ENCODE assay signal across 8 mouse cellular contexts in genomic region chr10:39370786-39371221, GRCm38 (mm10). TPM values are rescaled to one million over a fixed set of nuclear protein-coding genes. Genes with fewer than 3 reads are reported as not detected.
DNase-seq lines count a peak whose midpoint lies in the region; ATAC-seq and TF ChIP-seq lines count a peak whose summit lies in the region.

No protein-coding gene starts in this region.

- TF ChIP-seq CTCF in hindbrain, postnatal 0 days (IDR thresholded peaks at IDR 0.05; ENCODE audit: low read depth) = no peak

- intact Hi-C loops in left cerebral cortex, postnatal 25 days (cut with DNase I) = loop anchor here (5.0 kb wide), 3 partner anchors 56 to 146 kb away; no protein-coding TSS in a partner anchor

- H3K4me3 ChIP-seq in embryonic facial prominence, embryonic 14.5 days (ENCODE audit: low read depth, low read length) = peak overlapping the region; percentile 89
- H3K4me3 ChIP-seq in hindbrain, postnatal 0 days (ENCODE audit: low read length) = peak overlapping the region; percentile 98
- peak overlapping the region; percentile 65 for H3K4me3 ChIP-seq in stomach, embryonic 15.5 days (replicated peaks)

- peaks cover 4% of the 10 kb centered on the region; the same call in 1 of the 2 replicates for H3K27me3 ChIP-seq in embryonic facial prominence, embryonic 14.5 days (replicated peaks; ENCODE audit: control insufficient read depth, insufficient read depth, low read length)
- no peaks in the 10 kb centered on the region for H3K27me3 ChIP-seq in hindbrain, postnatal 0 days (ENCODE audit: insufficient read depth, low read length)
- no peaks in the 10 kb centered on the region for H3K27me3 ChIP-seq in stomach, embryonic 15.5 days (replicated peaks)

- H3K9ac ChIP-seq in embryonic facial prominence, embryonic 14.5 days (ENCODE audit: low read depth, low read length) = peak overlapping the region; percentile 93
- H3K9ac ChIP-seq in hindbrain, postnatal 0 days (replicated peaks; ENCODE audit: low read length) = peak overlapping the region; percentile 99
- no peak overlapping the region; the same call in 1 of the 2 replicates for H3K9ac ChIP-seq in stomach, embryonic 15.5 days

- peaks cover 19% of the 10 kb centered on the region for H3K4me1 ChIP-seq in embryonic facial prominence, embryonic 14.5 days (ENCODE audit: control insufficient read depth, insufficient read depth, low read length)
- peaks cover 35% of the 10 kb centered on the region for H3K4me1 ChIP-seq in hindbrain, postnatal 0 days (ENCODE audit: insufficient read depth, low read length)
- H3K4me1 ChIP-seq in stomach, embryonic 15.5 days = peaks cover 6% of the 10 kb centered on the region; the same call in 1 of the 2 replicates

- ATAC-seq in embryonic facial prominence, embryonic 14.5 days (ENCODE audit: low read depth) = 0 out of 2 replicates have a peak, but pooled peaks have one; percentile 0
- ATAC-seq in hindbrain, postnatal 0 days = 0 out of 2 replicates have a peak, but pooled peaks have one; percentile 1
- no peak for ATAC-seq in stomach, embryonic 15.5 days (ENCODE audit: insufficient read depth, low FRiP score, low read depth)

- 4% methylated on average over 8 of the region's 8 CpGs for WGBS in embryonic facial prominence, embryonic 14.5 days
- WGBS in hindbrain, postnatal 0 days = 5% methylated on average over 8 of the region's 8 CpGs
- 6% methylated on average over 8 of the region's 8 CpGs for WGBS in stomach, embryonic 15.5 days

- H3K27ac ChIP-seq in embryonic facial prominence, embryonic 14.5 days (replicated peaks; ENCODE audit: low read depth, low read length) = peak overlapping the region; percentile 93
- peak overlapping the region; percentile 97 for H3K27ac ChIP-seq in hindbrain, postnatal 0 days
- H3K27ac ChIP-seq in stomach, embryonic 15.5 days = peak overlapping the region; percentile 89; the same call in 1 of the 2 replicates

- H3K36me3 ChIP-seq in embryonic facial prominence, embryonic 14.5 days (ENCODE audit: control insufficient read depth, insufficient read depth, low read length) = no peaks in the 10 kb centered on the region
- no peaks in the 10 kb centered on the region for H3K36me3 ChIP-seq in hindbrain, postnatal 0 days (ENCODE audit: insufficient read depth, low read length)
- no peaks in the 10 kb centered on the region for H3K36me3 ChIP-seq in stomach, embryonic 15.5 days

- H3K9me3 ChIP-seq in embryonic facial prominence, embryonic 14.5 days (ENCODE audit: control insufficient read depth, low read length) = no peaks in the 10 kb centered on the region
- no peaks in the 10 kb centered on the region for H3K9me3 ChIP-seq in hindbrain, postnatal 0 days (ENCODE audit: low read length)
- no peaks in the 10 kb centered on the region for H3K9me3 ChIP-seq in stomach, embryonic 15.5 days

- H3K4me2 ChIP-seq in embryonic facial prominence, embryonic 14.5 days (ENCODE audit: low read depth, low read length) = peak overlapping the region; percentile 77
- peak overlapping the region; percentile 70 for H3K4me2 ChIP-seq in hindbrain, postnatal 0 days (ENCODE audit: low read depth, low read length)
- H3K4me2 ChIP-seq in stomach, embryonic 15.5 days = peak overlapping the region; percentile 69

- peak; percentile 24 to 35 for DNase-seq in left cerebral cortex, postnatal 25 days (ENCODE audit: low spot score in 2 of 2)
- no peak for DNase-seq in left cerebral cortex, adult 18-20 months (ENCODE audit: low spot score in 2 of 2)
- DNase-seq in adrenal gland, postnatal 14 days = peak; percentile 64
- DNase-seq in embryonic facial prominence, embryonic 14.5 days (ENCODE audit: low spot score) = no peak
- DNase-seq in hindbrain, postnatal 0 days (ENCODE audit: low spot score) = peak; percentile 74
- DNase-seq in lung, postnatal 10 days = peak; percentile 41
- DNase-seq in right cerebral cortex, adult 2 months (ENCODE audit: low spot score in 2 of 2) = no peak

RNA-seq across cellular contexts. Expression of gene Fyn, which starts 2.1 kb away (rescaled TPM):
- 100 to 1,000 TPM; 128 to 136 TPM for total RNA-seq in left cerebral cortex, postnatal 25 days (2021)
- total RNA-seq in left cerebral cortex, adult 18-20 months (2021) = 100 to 1,000 TPM; 107 TPM
- 51.8 and 73.6 TPM in 2 replicates for total RNA-seq in adrenal gland, postnatal 14 days (2021)
- 51.9 and 60.8 TPM in 2 replicates for polyA plus RNA-seq in embryonic facial prominence, embryonic 14.5 days (2014; fragmentation: Nextera tagmentation; extraction: Ambion mirVana)
- 120 and 121 TPM in 2 replicates for total RNA-seq in hindbrain, postnatal 0 days (2014; rRNA removed)
- 94.9 and 95.2 TPM in 2 replicates for polyA plus RNA-seq in hindbrain, postnatal 0 days (2015; fragmentation: Nextera tagmentation; extraction: Ambion mirVana)
- 22.1 and 27.7 TPM in 2 replicates for polyA plus RNA-seq in stomach, embryonic 15.5 days (2015; fragmentation: Nextera tagmentation; extraction: Ambion mirVana)

Comparison
In these comparisons a context has a peak if more than half of its experiments do, and no peak if none do; other contexts are left out.
1. DNase-seq: peak in left cerebral cortex, postnatal 25 days (2 of 2), adrenal gland, postnatal 14 days (single experiment), hindbrain, postnatal 0 days (single experiment) and lung, postnatal 10 days (single experiment); none in left cerebral cortex, adult 18-20 months (0 of 2), embryonic facial prominence, embryonic 14.5 days (single experiment) and right cerebral cortex, adult 2 months (0 of 2).
2. Peak in every context shown above with its lines, with median percentiles within 50 percentile points of each other: H3K27ac ChIP-seq, H3K4me2 ChIP-seq and H3K4me3 ChIP-seq.